Mouse (Mus musculus) liver, embryonic 11.5 days (tissue): ENCODE results near the gene Thumpd1. TPM values are rescaled to one million over a fixed set of nuclear protein-coding genes. Genes with fewer than 3 reads are reported as not detected.
"Not testable (repeated sequence)": the region's sequence is repeated elsewhere in the genome, so short reads cannot be mapped to it uniquely, and the experiment has no call there.

Source experiments
- ATAC-seq: fragments of 200-750 bp; cut with Nextera tagmentation; replicated peaks from 2 replicates; pipeline ENCODE4 v1.8.0; 2017; ENCODE audit warnings: moderate number of reproducible peaks, mild to moderate bottlenecking, moderate TSS enrichment, moderate library complexity; ENCODE audit not compliant: low FRiP score
- DNase-seq: peaks from one replicate; pipeline ENCODE4 v3.0.0-alpha.2; 2017; ENCODE audit warnings: low spot score
- H3K27ac ChIP-seq: fragments of 300-500 bp; sonication (generic); 2 replicates; pipeline ENCODE4 v1.5.1; 2014; ENCODE audit warnings: mild to moderate bottlenecking, low read depth, low read length, control low read depth
- H3K27me3 ChIP-seq: fragments of 300-500 bp; sonication (generic); replicated peaks from 2 replicates; pipeline ENCODE4 v1.6.1; 2014; ENCODE audit warnings: low read length, mixed read lengths; ENCODE audit not compliant: control insufficient read depth, insufficient read depth
- H3K36me3 ChIP-seq: fragments of 300-500 bp; sonication (generic); 2 replicates; pipeline ENCODE4 v1.6.1; 2014; ENCODE audit warnings: mild to moderate bottlenecking, low read length, moderate library complexity, mixed read lengths; ENCODE audit not compliant: control insufficient read depth, insufficient read depth
- H3K4me1 ChIP-seq: fragments of 300-500 bp; sonication (generic); replicated peaks from 2 replicates; pipeline ENCODE4 v1.6.1; 2014; ENCODE audit warnings: low read length, mixed read lengths; ENCODE audit not compliant: control insufficient read depth, insufficient read depth
- H3K4me2 ChIP-seq: fragments of 300-500 bp; sonication (generic); 2 replicates; pipeline ENCODE4 v1.6.1; 2014; ENCODE audit warnings: mild to moderate bottlenecking, control low read depth, moderate library complexity
- H3K4me3 ChIP-seq: fragments of 300-500 bp; sonication (generic); 2 replicates; pipeline ENCODE4 v1.5.1; 2014; ENCODE audit warnings: low read depth, low read length, control low read depth
- H3K9ac ChIP-seq: fragments of 300-500 bp; sonication (generic); 2 replicates; pipeline ENCODE4 v1.6.1; 2014; ENCODE audit warnings: low read depth, low read length, control low read depth
- H3K9me3 ChIP-seq: fragments of 300-500 bp; sonication (generic); 2 replicates; pipeline ENCODE4 v1.6.1; 2016; ENCODE audit warnings: low read length, inconsistent platforms, mixed read lengths; ENCODE audit not compliant: control insufficient read depth
- WGBS: fragments of 180-500 bp; shearing (Covaris S2); extraction: QIAGEN DNeasy Blood & Tissue Kit; methylation state at CpG from one replicate; pipeline ENCODE4 v1.1.7; 2014; 5-methylcytosine and 5-hydroxymethylcytosine counted together
- polyA plus RNA-seq: library from polyadenylated mRNA; unstranded; fragments of >200 nt; fragmentation: Nextera tagmentation; extraction: Ambion mirVana; gene quantifications from 2 replicates; pipeline ENCODE4 v1.2.1, GENCODE M21; 2014

Thumpd1 gene
- polyA plus RNA-seq, 1 experiment from 2014 or later, result 88.1 TPM

- DNase-seq, result no peak
- H3K4me1 ChIP-seq, result no peaks in the 10 kb centered on the region
- H3K4me2 ChIP-seq, result no peak overlapping the region
- H3K27ac ChIP-seq, result no peak overlapping the region
- H3K9me3 ChIP-seq, result no peaks in the 10 kb centered on the region
- H3K36me3 ChIP-seq, result no peaks in the 10 kb centered on the region
- H3K4me3 ChIP-seq, result no peak overlapping the region
- WGBS, result 79% methylated on average over 1 of the region's 1 CpGs
- no peak for ATAC-seq
- no peak overlapping the region for H3K9ac ChIP-seq
- no peaks in the 10 kb centered on the region for H3K27me3 ChIP-seq
Observed at GRCm38 (mm10) chr7:119745869-119746268, 25.3 kb upstream of the Thumpd1 start.

- 7% methylated on average over 34 of the region's 34 CpGs for WGBS
- peak overlapping the region; percentile 58 for H3K4me2 ChIP-seq
- H3K27ac ChIP-seq, result no peak overlapping the region
- peak overlapping the region; percentile 17 for H3K4me3 ChIP-seq
- DNase-seq (peak; percentile 43), ATAC-seq (peak; percentile 71)
- no peaks in the 10 kb centered on the region for H3K27me3 ChIP-seq
- peak overlapping the region; percentile 43 for H3K9ac ChIP-seq
- no peaks in the 10 kb centered on the region for H3K4me1 ChIP-seq
- no peaks in the 10 kb centered on the region for H3K9me3 ChIP-seq
- H3K36me3 ChIP-seq, result no peaks in the 10 kb centered on the region
Observed at GRCm38 (mm10) chr7:119744321-119744720, 23.7 kb upstream of the Thumpd1 start.

GRCm38 (mm10) chr7:119739798-119740468 lies 19.3 kb upstream of the Thumpd1 start:
- not testable (repeated sequence) for H3K27ac ChIP-seq, H3K9me3 ChIP-seq, ATAC-seq, H3K9ac ChIP-seq, H3K27me3 ChIP-seq, H3K36me3 ChIP-seq, DNase-seq, H3K4me1 ChIP-seq
- Histone ChIP-seq H3K4me2 (peak overlapping the region; percentile 43), H3K4me3 (peak overlapping the region; percentile 36)
- under 1% methylated on average over 21 of the region's 44 CpGs for WGBS

GRCm38 (mm10) chr7:119738877-119739276 lies 18.3 kb upstream of the Thumpd1 start:
- Histone ChIP-seq H3K4me3 (no peak overlapping the region), H3K4me2 (no peak overlapping the region), H3K27ac (no peak overlapping the region), H3K9ac (no peak overlapping the region), H3K9me3 (no peaks in the 10 kb centered on the region), H3K36me3 (no peaks in the 10 kb centered on the region), H3K4me1 (no peaks in the 10 kb centered on the region), H3K27me3 (no peaks in the 10 kb centered on the region)
- 79% methylated on average over 2 of the region's 2 CpGs for WGBS
- DNase-seq (no peak), ATAC-seq (no peak; the same call in 1 of the 2 replicates)

GRCm38 (mm10) chr7:119731262-119731661 lies 10.7 kb upstream of the Thumpd1 start:
- H3K4me3 ChIP-seq, H3K36me3 ChIP-seq, H3K9me3 ChIP-seq, H3K9ac ChIP-seq, ATAC-seq, H3K27me3 ChIP-seq, DNase-seq, H3K27ac ChIP-seq, H3K4me1 ChIP-seq, H3K4me2 ChIP-seq: not testable (repeated sequence)
- WGBS, result 85% methylated on average over 4 of the region's 4 CpGs

- Histone ChIP-seq H3K27me3 (no peaks in the 10 kb centered on the region), H3K4me2 (no peak overlapping the region), H3K36me3 (no peaks in the 10 kb centered on the region), H3K27ac (no peak overlapping the region), H3K9me3 (no peaks in the 10 kb centered on the region), H3K4me3 (no peak overlapping the region), H3K4me1 (no peaks in the 10 kb centered on the region), H3K9ac (no peak overlapping the region)
- DNase-seq (no peak), ATAC-seq (no peak)
- WGBS, result 73% methylated on average over 2 of the region's 2 CpGs
Observed at GRCm38 (mm10) chr7:119727621-119728020, 7.0 kb upstream of the Thumpd1 start.

GRCm38 (mm10) chr7:119720947-119721310 lies 331 bp upstream of the Thumpd1 start:
- WGBS, result 15% methylated on average over 8 of the region's 8 CpGs
- DNase-seq (no peak), ATAC-seq (peak; percentile 33)
- H3K36me3 ChIP-seq, result peaks cover 24% of the 10 kb centered on the region
- peak overlapping the region; percentile 71 for H3K9ac ChIP-seq
- no peaks in the 10 kb centered on the region for H3K27me3 ChIP-seq
- H3K4me3 ChIP-seq, result peak overlapping the region; percentile 69
- H3K9me3 ChIP-seq, result no peaks in the 10 kb centered on the region
- H3K27ac ChIP-seq, result no peak overlapping the region
- peak overlapping the region; percentile 71 for H3K4me2 ChIP-seq
- H3K4me1 ChIP-seq, result peaks cover 6% of the 10 kb centered on the region; the same call in 1 of the 2 replicates

- no peaks in the 10 kb centered on the region for H3K4me1 ChIP-seq
- no peak overlapping the region for H3K4me2 ChIP-seq
- H3K27me3 ChIP-seq, result no peaks in the 10 kb centered on the region
- 91% methylated on average over 7 of the region's 7 CpGs for WGBS
- H3K27ac ChIP-seq, result no peak overlapping the region
- DNase-seq, result no peak
- no peaks in the 10 kb centered on the region for H3K9me3 ChIP-seq
- H3K36me3 ChIP-seq, result peaks cover 29% of the 10 kb centered on the region
- H3K9ac ChIP-seq, result no peak overlapping the region
- H3K4me3 ChIP-seq, result no peak overlapping the region
- ATAC-seq, result no peak
Observed at GRCm38 (mm10) chr7:119714111-119714510, 6.5 kb downstream of the Thumpd1 start.

- no peak overlapping the region for H3K4me3 ChIP-seq
- H3K27ac ChIP-seq, result no peak overlapping the region
- H3K27me3 ChIP-seq, result no peaks in the 10 kb centered on the region
- H3K9ac ChIP-seq, result no peak overlapping the region
- no peaks in the 10 kb centered on the region for H3K36me3 ChIP-seq
- WGBS, result 84% methylated on average over 1 of the region's 1 CpGs
- H3K9me3 ChIP-seq, result no peaks in the 10 kb centered on the region
- no peaks in the 10 kb centered on the region for H3K4me1 ChIP-seq
- no peak overlapping the region for H3K4me2 ChIP-seq
- DNase-seq (no peak), ATAC-seq (no peak)
Observed at GRCm38 (mm10) chr7:119694926-119695325, 25.7 kb downstream of the Thumpd1 start.
